Mouse (Mus musculus): ENCODE data around the gene Rc3h2. TPM values are rescaled to one million over a fixed set of nuclear protein-coding genes. Genes with fewer than 3 reads are reported as not detected.

Gene Rc3h2
- polyA plus RNA-seq, 1 experiment, result 8.2 TPM

GRCm38 (mm10) chr2:37376018-37376417 lies 46.7 kb downstream of the Rc3h2 start:
- no peak overlapping the region for H3K4me3 ChIP-seq (ENCODE audit: control insufficient read depth, low read depth, low read length)
- no peaks in the 10 kb centered on the region for H3K36me3 ChIP-seq (ENCODE audit: control insufficient read depth, insufficient read depth, low read length)
- no peaks in the 10 kb centered on the region for H3K4me1 ChIP-seq (ENCODE audit: control insufficient read depth, insufficient read depth, low read length)
- TF ChIP-seq CTCF (IDR thresholded peaks at IDR 0.05; ENCODE audit: control insufficient read depth, insufficient read depth, insufficient replicate concordance, low read depth, low read length), result no peak
- no peak for TF ChIP-seq POLR2A (IDR thresholded peaks at IDR 0.05; ENCODE audit: control insufficient read depth, low read depth, low read length)
- no peak overlapping the region for H3K27ac ChIP-seq (ENCODE audit: control insufficient read depth, insufficient read depth, low read depth, low read length)
- no peaks in the 10 kb centered on the region for H3K27me3 ChIP-seq (ENCODE audit: control insufficient read depth, insufficient read depth, low read length)

GRCm38 (mm10) chr2:37370651-37371050 lies 52.1 kb downstream of the Rc3h2 start:
- TF ChIP-seq POLR2A (IDR thresholded peaks at IDR 0.05; ENCODE audit: control insufficient read depth, low read depth, low read length) (no peak), CTCF (IDR thresholded peaks at IDR 0.05; ENCODE audit: control insufficient read depth, insufficient read depth, insufficient replicate concordance, low read depth, low read length) (no peak)
- Histone ChIP-seq H3K27me3 (ENCODE audit: control insufficient read depth, insufficient read depth, low read length) (no peaks in the 10 kb centered on the region), H3K36me3 (ENCODE audit: control insufficient read depth, insufficient read depth, low read length) (no peaks in the 10 kb centered on the region), H3K27ac (ENCODE audit: control insufficient read depth, insufficient read depth, low read depth, low read length) (no peak overlapping the region), H3K4me1 (ENCODE audit: control insufficient read depth, insufficient read depth, low read length) (no peaks in the 10 kb centered on the region), H3K4me3 (ENCODE audit: control insufficient read depth, low read depth, low read length) (no peak overlapping the region)

DNA sequence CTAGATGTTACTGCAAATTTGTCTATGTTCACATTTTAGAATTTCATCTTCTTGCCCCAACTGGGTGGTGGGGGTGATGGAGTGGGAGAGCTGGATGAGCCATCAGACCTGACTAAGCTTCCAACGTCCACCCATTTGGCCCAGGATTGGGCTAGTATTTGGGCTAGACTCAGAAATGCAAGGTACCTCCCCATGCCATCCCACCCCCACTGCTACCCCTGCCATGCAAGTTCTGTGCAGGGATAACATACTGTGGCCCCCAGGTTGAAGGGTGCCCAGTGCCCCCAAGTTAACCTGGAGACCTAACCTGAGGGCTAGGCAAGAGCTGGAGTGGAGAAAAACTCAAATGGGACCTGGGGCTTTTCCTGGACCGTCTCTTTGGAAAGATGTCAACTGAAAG lies 62.8 kb downstream of the Rc3h2 start:
- Histone ChIP-seq H3K4me1 (ENCODE audit: control insufficient read depth, insufficient read depth, low read length) (peaks cover 8% of the 10 kb centered on the region), H3K4me3 (ENCODE audit: control insufficient read depth, low read depth, low read length) (no peak overlapping the region), H3K36me3 (ENCODE audit: control insufficient read depth, insufficient read depth, low read length) (peaks cover 2% of the 10 kb centered on the region), H3K27ac (ENCODE audit: control insufficient read depth, insufficient read depth, low read depth, low read length) (no peak overlapping the region), H3K27me3 (ENCODE audit: control insufficient read depth, insufficient read depth, low read length) (no peaks in the 10 kb centered on the region)
- TF ChIP-seq CTCF (IDR thresholded peaks at IDR 0.05; ENCODE audit: control insufficient read depth, insufficient read depth, insufficient replicate concordance, low read depth, low read length) (no peak), POLR2A (IDR thresholded peaks at IDR 0.05; ENCODE audit: control insufficient read depth, low read depth, low read length) (no peak)

DNA sequence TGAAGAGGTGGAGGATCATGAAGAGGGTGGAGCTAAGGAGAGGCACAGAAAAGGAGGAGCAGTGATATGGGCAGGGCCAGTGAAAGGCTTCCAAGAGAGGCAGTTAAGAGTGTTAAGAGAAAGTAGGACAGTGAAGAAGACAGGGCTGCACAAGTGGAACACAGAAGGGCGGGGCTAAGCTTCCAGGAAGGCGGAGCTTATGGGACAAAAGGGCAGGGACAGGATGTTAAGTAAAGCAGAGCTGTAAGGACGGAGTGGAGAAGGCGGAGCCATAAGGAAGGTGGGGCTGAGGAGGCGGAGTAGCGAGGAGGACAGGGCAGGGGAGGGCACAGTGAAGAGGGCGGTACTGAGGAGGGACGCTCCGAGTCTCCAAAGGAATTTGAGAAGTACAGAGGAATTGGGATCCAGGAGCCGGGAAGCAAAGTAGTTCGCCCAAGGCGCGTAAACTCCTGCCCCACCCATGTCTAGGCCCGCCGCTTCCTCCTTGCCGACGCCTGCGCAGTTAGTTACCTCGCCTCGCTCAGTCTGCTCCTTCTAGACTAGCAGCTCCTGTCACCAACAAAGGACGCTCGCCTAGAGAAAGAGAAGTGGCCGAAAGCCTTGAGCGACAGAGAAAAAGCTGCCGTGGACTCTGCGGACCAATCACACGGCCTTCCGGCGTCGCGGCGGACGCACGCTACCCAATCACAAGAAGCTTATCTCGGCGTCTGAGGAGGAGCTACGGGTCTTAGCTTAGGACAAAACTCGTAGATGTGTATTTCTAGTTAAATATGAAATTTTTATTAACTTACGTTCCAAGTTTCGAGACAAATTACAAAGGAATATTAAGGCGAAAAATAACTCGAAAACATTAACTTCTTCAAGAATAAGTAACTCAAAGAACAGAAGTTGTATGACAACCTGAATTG lies 63.8 kb downstream of the Rc3h2 start, which contains the start of gene Pdcl:
Pdcl (minus strand) TSS at position 700 of the 908 bp plus-strand sequence.
- peak within 1 kb of the TSS; percentile 88 for H3K27ac ChIP-seq (ENCODE audit: control insufficient read depth, insufficient read depth, low read depth, low read length)
- H3K27me3 ChIP-seq (ENCODE audit: control insufficient read depth, insufficient read depth, low read length), result no peaks in the 10 kb centered on the region
- H3K4me3 ChIP-seq (ENCODE audit: control insufficient read depth, low read depth, low read length), result peak within 1 kb of the TSS; percentile 95
- TF ChIP-seq POLR2A (IDR thresholded peaks at IDR 0.05; ENCODE audit: control insufficient read depth, low read depth, low read length) (peak; percentile 68), CTCF (IDR thresholded peaks at IDR 0.05; ENCODE audit: control insufficient read depth, insufficient read depth, insufficient replicate concordance, low read depth, low read length) (no peak)
- peaks cover 8% of the 10 kb centered on the region for H3K4me1 ChIP-seq (ENCODE audit: control insufficient read depth, insufficient read depth, low read length)
- peaks cover 2% of the 10 kb centered on the region for H3K36me3 ChIP-seq (ENCODE audit: control insufficient read depth, insufficient read depth, low read length)

DNA sequence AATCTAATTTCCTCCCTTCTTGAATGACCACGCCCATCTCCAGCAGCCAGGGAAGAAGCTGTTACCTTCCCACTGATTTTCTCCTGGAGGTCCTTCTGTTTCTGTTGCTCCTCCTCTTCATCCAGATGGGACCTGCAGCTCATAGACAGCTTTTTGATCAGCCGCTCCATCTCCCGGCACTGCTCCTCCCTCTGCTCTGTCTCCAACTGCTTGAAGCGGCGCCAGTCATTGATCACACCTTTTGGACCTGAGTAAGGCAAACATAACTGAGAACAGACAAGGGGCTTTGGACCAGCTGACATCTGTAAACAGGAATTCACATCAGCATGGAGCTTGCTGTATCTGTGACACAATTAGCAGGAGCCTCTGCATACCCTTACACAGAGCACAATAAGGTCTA lies 67.1 kb downstream of the Rc3h2 start:
- Histone ChIP-seq H3K27ac (ENCODE audit: control insufficient read depth, insufficient read depth, low read depth, low read length) (no peak overlapping the region), H3K4me3 (ENCODE audit: control insufficient read depth, low read depth, low read length) (peak overlapping the region; percentile 47), H3K4me1 (ENCODE audit: control insufficient read depth, insufficient read depth, low read length) (peaks cover 8% of the 10 kb centered on the region), H3K36me3 (ENCODE audit: control insufficient read depth, insufficient read depth, low read length) (peaks cover 5% of the 10 kb centered on the region), H3K27me3 (ENCODE audit: control insufficient read depth, insufficient read depth, low read length) (no peaks in the 10 kb centered on the region)
- no peak for TF ChIP-seq CTCF (IDR thresholded peaks at IDR 0.05; ENCODE audit: control insufficient read depth, insufficient read depth, insufficient replicate concordance, low read depth, low read length)
- TF ChIP-seq POLR2A (IDR thresholded peaks at IDR 0.05; ENCODE audit: control insufficient read depth, low read depth, low read length), result no peak

- Histone ChIP-seq H3K4me1 (ENCODE audit: control insufficient read depth, insufficient read depth, low read length) (no peaks in the 10 kb centered on the region), H3K36me3 (ENCODE audit: control insufficient read depth, insufficient read depth, low read length) (peaks cover 5% of the 10 kb centered on the region), H3K4me3 (ENCODE audit: control insufficient read depth, low read depth, low read length) (no peak overlapping the region), H3K27me3 (ENCODE audit: control insufficient read depth, insufficient read depth, low read length) (no peaks in the 10 kb centered on the region), H3K27ac (ENCODE audit: control insufficient read depth, insufficient read depth, low read depth, low read length) (no peak overlapping the region)
- no peak for TF ChIP-seq CTCF (IDR thresholded peaks at IDR 0.05; ENCODE audit: control insufficient read depth, insufficient read depth, insufficient replicate concordance, low read depth, low read length)
- no peak for TF ChIP-seq POLR2A (IDR thresholded peaks at IDR 0.05; ENCODE audit: control insufficient read depth, low read depth, low read length)
Measured at GRCm38 (mm10) chr2:37351671-37352070, 71.0 kb downstream of the Rc3h2 start.

DNA sequence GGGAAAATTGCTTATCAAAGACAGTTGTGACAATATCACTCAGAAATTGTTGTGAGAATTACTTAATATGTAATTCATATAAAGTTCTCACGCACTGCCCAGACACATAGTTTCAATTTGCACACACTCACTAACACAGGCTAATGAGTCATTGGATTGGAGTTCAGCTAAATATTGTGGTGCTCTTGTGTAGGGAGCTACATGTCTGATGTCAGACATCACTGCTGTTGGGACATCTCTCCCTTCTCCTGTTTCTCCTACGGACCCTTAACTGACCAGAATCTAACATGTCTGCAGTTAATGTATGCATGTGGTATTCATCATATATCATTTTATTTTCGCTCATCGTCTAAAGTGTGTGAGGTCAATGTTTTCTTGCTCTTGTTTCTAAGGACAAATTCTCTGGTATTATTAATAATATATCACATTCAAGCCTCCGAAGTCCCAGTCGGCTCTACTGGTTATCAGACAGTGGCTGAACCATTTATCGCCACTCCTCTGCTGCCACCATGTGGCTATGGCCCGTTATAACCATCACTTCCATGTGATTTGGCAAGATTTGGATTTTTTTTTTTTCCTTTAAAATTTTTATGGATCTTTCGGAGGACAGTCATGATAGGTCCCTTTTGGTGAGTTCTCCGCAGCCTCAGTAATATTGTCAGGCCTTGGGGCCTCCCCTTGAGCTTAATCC lies 84.1 kb downstream of the Rc3h2 start:
- Histone ChIP-seq H3K27ac (ENCODE audit: control insufficient read depth, insufficient read depth, low read depth, low read length) (no peak overlapping the region), H3K4me1 (ENCODE audit: control insufficient read depth, insufficient read depth, low read length) (no peaks in the 10 kb centered on the region), H3K4me3 (ENCODE audit: control insufficient read depth, low read depth, low read length) (no peak overlapping the region), H3K36me3 (ENCODE audit: control insufficient read depth, insufficient read depth, low read length) (no peaks in the 10 kb centered on the region), H3K27me3 (ENCODE audit: control insufficient read depth, insufficient read depth, low read length) (no peaks in the 10 kb centered on the region)
- TF ChIP-seq POLR2A (IDR thresholded peaks at IDR 0.05; ENCODE audit: control insufficient read depth, low read depth, low read length) (no peak), CTCF (IDR thresholded peaks at IDR 0.05; ENCODE audit: control insufficient read depth, insufficient read depth, insufficient replicate concordance, low read depth, low read length) (no peak; the same call in 1 of the 2 replicates)

Data from testis, adult 2 months (tissue).